Mouse (Mus musculus) midbrain, embryonic 16.5 days (tissue): ENCODE measurements at regions not wholly inside any gene's neighbourhood (a gene's known extent, or its start where the extent isn't known, plus 50 kb on each side); places are given as distances from the start of the nearest gene placed in this dataset.
A peak's percentile ranks its signal among the peaks of the same experiment; 100 is the strongest.

Source experiments
- ATAC-seq: fragments of 200-750 bp; cut with Nextera tagmentation; 2 replicates; pipeline ENCODE4 v1.8.0; 2017; ENCODE audit warnings: moderate TSS enrichment
- H3K27ac ChIP-seq: fragments of 300-500 bp; sonication (generic); 2 replicates; pipeline ENCODE4 v1.5.1; 2014; ENCODE audit warnings: mild to moderate bottlenecking, low read length, mixed read lengths
- H3K27me3 ChIP-seq: fragments of 300-500 bp; sonication (generic); 2 replicates; pipeline ENCODE4 v1.6.1; 2014; ENCODE audit warnings: low read depth, low read length, mixed read lengths; ENCODE audit not compliant: control insufficient read depth, insufficient read depth
- H3K36me3 ChIP-seq: fragments of 300-500 bp; sonication (generic); 2 replicates; pipeline ENCODE4 v1.6.1; 2014; ENCODE audit warnings: mild to moderate bottlenecking, low read length, moderate library complexity, mixed read lengths; ENCODE audit not compliant: control insufficient read depth, insufficient read depth
- H3K4me1 ChIP-seq: fragments of 300-500 bp; sonication (generic); 2 replicates; pipeline ENCODE4 v1.6.1; 2014; ENCODE audit warnings: mild to moderate bottlenecking, low read length, mixed read lengths; ENCODE audit not compliant: control insufficient read depth, insufficient read depth
- H3K4me2 ChIP-seq: fragments of 300-500 bp; sonication (generic); 2 replicates; pipeline ENCODE4 v1.6.1; 2014; ENCODE audit warnings: mild to moderate bottlenecking, low read length, mixed read lengths
- H3K4me3 ChIP-seq: fragments of 300-500 bp; sonication (generic); 2 replicates; pipeline ENCODE4 v1.5.1; 2014; ENCODE audit warnings: low read depth, mild to moderate bottlenecking, low read length, moderate library complexity, mixed read lengths
- H3K9ac ChIP-seq: fragments of 300-500 bp; sonication (generic); 2 replicates; pipeline ENCODE4 v1.6.1; 2014; ENCODE audit warnings: low read depth, low read length, mixed read lengths
- H3K9me3 ChIP-seq: fragments of 300-500 bp; sonication (generic); replicated peaks from 2 replicates; pipeline ENCODE4 v1.6.1; 2014; ENCODE audit warnings: mild to moderate bottlenecking, low read length, mixed read lengths; ENCODE audit not compliant: control insufficient read depth, poor library complexity, severe bottlenecking
- WGBS: fragments of 180-500 bp; shearing (Covaris S2); extraction: QIAGEN DNeasy Blood & Tissue Kit; methylation state at CpG from one replicate; pipeline ENCODE4 v1.1.7; 2014; 5-methylcytosine and 5-hydroxymethylcytosine counted together

GRCm38 (mm10) chr10:98697866-98698265 lies 216.3 kb upstream of the Atp2b1 start:
- 86% methylated on average over 4 of the region's 4 CpGs for WGBS
- no peaks in the 10 kb centered on the region for H3K27me3 ChIP-seq
- no peaks in the 10 kb centered on the region for H3K36me3 ChIP-seq
- no peak overlapping the region for H3K27ac ChIP-seq
- ATAC-seq, result no peak
- H3K9me3 ChIP-seq, result no peaks in the 10 kb centered on the region
- H3K9ac ChIP-seq, result no peak overlapping the region
- no peaks in the 10 kb centered on the region for H3K4me1 ChIP-seq
- no peak overlapping the region for H3K4me3 ChIP-seq
- no peak overlapping the region for H3K4me2 ChIP-seq

- no peak for ATAC-seq
- WGBS, result 90% methylated on average over 4 of the region's 4 CpGs
- no peak overlapping the region for H3K27ac ChIP-seq
- no peaks in the 10 kb centered on the region for H3K4me1 ChIP-seq
- no peak overlapping the region for H3K4me2 ChIP-seq
- H3K36me3 ChIP-seq, result no peaks in the 10 kb centered on the region
- H3K9me3 ChIP-seq, result no peaks in the 10 kb centered on the region
- H3K9ac ChIP-seq, result no peak overlapping the region
- no peak overlapping the region for H3K4me3 ChIP-seq
- H3K27me3 ChIP-seq, result no peaks in the 10 kb centered on the region
These were observed 214.6 kb upstream of the Atp2b1 start for GRCm38 (mm10) chr10:98699579-98699978.

- 76% methylated on average over 4 of the region's 4 CpGs for WGBS
- Histone ChIP-seq H3K9ac (no peak overlapping the region), H3K9me3 (no peaks in the 10 kb centered on the region), H3K4me2 (no peak overlapping the region), H3K27me3 (no peaks in the 10 kb centered on the region), H3K36me3 (no peaks in the 10 kb centered on the region), H3K4me1 (no peaks in the 10 kb centered on the region), H3K27ac (no peak overlapping the region), H3K4me3 (no peak overlapping the region)
- no peak for ATAC-seq
These were observed 213.8 kb upstream of the Atp2b1 start for GRCm38 (mm10) chr10:98700407-98700806.

- Histone ChIP-seq H3K27ac (no peak overlapping the region), H3K4me2 (no peak overlapping the region), H3K36me3 (no peaks in the 10 kb centered on the region), H3K27me3 (no peaks in the 10 kb centered on the region), H3K4me3 (no peak overlapping the region), H3K9ac (no peak overlapping the region), H3K4me1 (no peaks in the 10 kb centered on the region), H3K9me3 (no peaks in the 10 kb centered on the region)
- WGBS, result 57% methylated on average over 3 of the region's 3 CpGs
- 0 out of 2 replicates have a peak, but pooled peaks have one; percentile 64 for ATAC-seq
These were observed 212.9 kb upstream of the Atp2b1 start for GRCm38 (mm10) chr10:98701285-98701684.

- no peak for ATAC-seq
- Histone ChIP-seq H3K27me3 (no peaks in the 10 kb centered on the region), H3K4me1 (no peaks in the 10 kb centered on the region), H3K4me3 (no peak overlapping the region), H3K9me3 (no peaks in the 10 kb centered on the region), H3K36me3 (no peaks in the 10 kb centered on the region), H3K9ac (no peak overlapping the region), H3K27ac (no peak overlapping the region), H3K4me2 (no peak overlapping the region)
- WGBS, result 83% methylated on average over 5 of the region's 5 CpGs
These were observed 211.6 kb upstream of the Atp2b1 start for GRCm38 (mm10) chr10:98702470-98703215.

- no peak overlapping the region for H3K27ac ChIP-seq
- no peaks in the 10 kb centered on the region for H3K27me3 ChIP-seq
These were observed 210.4 kb upstream of the Atp2b1 start for GRCm38 (mm10) chr10:98703642-98704293.

GRCm38 (mm10) chr10:98704559-98704958 lies 209.6 kb upstream of the Atp2b1 start:
- 91% methylated on average over 6 of the region's 6 CpGs for WGBS

More at GRCm38 (mm10) chr10:98703642-98704293, 210.4 kb upstream of the Atp2b1 start:
- no peaks in the 10 kb centered on the region for H3K36me3 ChIP-seq
- H3K4me3 ChIP-seq, result no peak overlapping the region
- H3K4me1 ChIP-seq, result no peaks in the 10 kb centered on the region
- no peak overlapping the region for H3K4me2 ChIP-seq
- H3K9me3 ChIP-seq, result no peaks in the 10 kb centered on the region
- no peak for ATAC-seq
- H3K9ac ChIP-seq, result no peak overlapping the region
- 69% methylated on average over 2 of the region's 2 CpGs for WGBS

GRCm38 (mm10) chr10:98717856-98718255 lies 196.3 kb upstream of the Atp2b1 start:
- H3K4me1 ChIP-seq, result no peaks in the 10 kb centered on the region
- 97% methylated on average over 4 of the region's 4 CpGs for WGBS

More at GRCm38 (mm10) chr10:98704559-98704958, 209.6 kb upstream of the Atp2b1 start:
- Histone ChIP-seq H3K27ac (no peak overlapping the region), H3K4me2 (no peak overlapping the region), H3K27me3 (no peaks in the 10 kb centered on the region), H3K36me3 (no peaks in the 10 kb centered on the region), H3K4me3 (no peak overlapping the region), H3K9ac (no peak overlapping the region), H3K4me1 (no peaks in the 10 kb centered on the region), H3K9me3 (no peaks in the 10 kb centered on the region)
- no peak for ATAC-seq

GRCm38 (mm10) chr10:98718706-98719105 lies 195.5 kb upstream of the Atp2b1 start:
- Histone ChIP-seq H3K4me1 (no peaks in the 10 kb centered on the region), H3K9me3 (no peaks in the 10 kb centered on the region), H3K4me2 (no peak overlapping the region), H3K4me3 (no peak overlapping the region), H3K9ac (no peak overlapping the region), H3K27ac (no peak overlapping the region), H3K36me3 (no peaks in the 10 kb centered on the region), H3K27me3 (no peaks in the 10 kb centered on the region)
- 77% methylated on average over 4 of the region's 4 CpGs for WGBS
- ATAC-seq, result no peak

More at GRCm38 (mm10) chr10:98717856-98718255, 196.3 kb upstream of the Atp2b1 start:
- Histone ChIP-seq H3K9ac (no peak overlapping the region), H3K4me2 (no peak overlapping the region), H3K27ac (no peak overlapping the region), H3K36me3 (no peaks in the 10 kb centered on the region), H3K4me3 (no peak overlapping the region), H3K9me3 (no peaks in the 10 kb centered on the region), H3K27me3 (no peaks in the 10 kb centered on the region)
- no peak for ATAC-seq
